Comparison of ENCODE assay signal across 9 mouse cellular contexts in genomic region chr17:8652681-8653262, GRCm38 (mm10).
DNase-seq lines count a peak whose midpoint lies in the region; ATAC-seq and TF ChIP-seq lines count a peak whose summit lies in the region.
"Had no signal": no experiment of that assay in that cellular context is flagged by ENCODE, and none has a peak within 500 bp of the region (broad histone marks: within the 10 kb centered on the region; RNA-seq: fewer than 3 reads in every experiment).

No protein-coding gene starts in this region.

- ATAC-seq in midbrain, postnatal 0 days (ENCODE audit: low FRiP score): no peak
- ATAC-seq in midbrain, embryonic 11.5 days (ENCODE audit: low FRiP score): no peak
- ATAC-seq in intestine, embryonic 15.5 days: peak; percentile 62
- ATAC-seq: Patski had no signal

- H3K9me3 ChIP-seq in midbrain, postnatal 0 days (ENCODE audit: low read length): no peaks in the 10 kb centered on the region
- no peaks in the 10 kb centered on the region for H3K9me3 ChIP-seq in midbrain, embryonic 11.5 days (ENCODE audit: control insufficient read depth, low read length)
- no peaks in the 10 kb centered on the region for H3K9me3 ChIP-seq in intestine, embryonic 15.5 days

- no peak overlapping the region for H3K4me2 ChIP-seq in midbrain, postnatal 0 days (ENCODE audit: low read depth, low read length, poor library complexity, severe bottlenecking)
- H3K4me2 ChIP-seq in midbrain, embryonic 11.5 days: no peak overlapping the region
- H3K4me2 ChIP-seq in intestine, embryonic 15.5 days (replicated peaks): no peak overlapping the region

- no peaks in the 10 kb centered on the region for H3K27me3 ChIP-seq in midbrain, postnatal 0 days (ENCODE audit: insufficient read depth, low read length)
- no peaks in the 10 kb centered on the region for H3K27me3 ChIP-seq in midbrain, embryonic 11.5 days (ENCODE audit: control insufficient read depth, insufficient read depth, low read length)
- H3K27me3 ChIP-seq in intestine, embryonic 15.5 days (replicated peaks): no peaks in the 10 kb centered on the region

- H3K27ac ChIP-seq in midbrain, postnatal 0 days (ENCODE audit: low read depth, low read length): no peak overlapping the region
- no peak overlapping the region for H3K27ac ChIP-seq in midbrain, embryonic 11.5 days (ENCODE audit: low read depth, low read length)
- H3K27ac ChIP-seq in intestine, embryonic 15.5 days: no peak overlapping the region

- 85% methylated on average over 3 of the region's 3 CpGs for WGBS in midbrain, postnatal 0 days
- 88% methylated on average over 3 of the region's 3 CpGs for WGBS in midbrain, embryonic 11.5 days
- 71% methylated on average over 3 of the region's 3 CpGs for WGBS in intestine, embryonic 15.5 days

- peak; percentile 58 to 68 for DNase-seq in adrenal gland, adult (ENCODE audit: inconsistent age in 2 of 2, low spot score in 1 of 2)
- no peak for DNase-seq in adrenal gland, postnatal 4 days (ENCODE audit: low spot score in 2 of 2)
- peak; percentile 57 for DNase-seq in midbrain, postnatal 0 days (ENCODE audit: low spot score)
- DNase-seq in midbrain, embryonic 11.5 days (ENCODE audit: low spot score, missing footprints): no peak
- DNase-seq in skeletal muscle tissue, adult 2 months (ENCODE audit: low read depth, low spot score): peak; percentile 83
- no peak for DNase-seq in spleen, postnatal 36 days (ENCODE audit: low spot score in 2 of 2)
- no peak for DNase-seq in kidney, postnatal 10 days

- no peak for TF ChIP-seq CTCF in midbrain, postnatal 0 days (IDR thresholded peaks at IDR 0.05)

- H3K36me3 ChIP-seq in midbrain, postnatal 0 days (ENCODE audit: insufficient read depth, low read length): no peaks in the 10 kb centered on the region
- no peaks in the 10 kb centered on the region for H3K36me3 ChIP-seq in midbrain, embryonic 11.5 days (ENCODE audit: control insufficient read depth, insufficient read depth, low read length)
- no peaks in the 10 kb centered on the region for H3K36me3 ChIP-seq in intestine, embryonic 15.5 days

- no peak overlapping the region for H3K9ac ChIP-seq in midbrain, postnatal 0 days (replicated peaks; ENCODE audit: low read length, poor library complexity, severe bottlenecking)
- H3K9ac ChIP-seq in midbrain, embryonic 11.5 days (ENCODE audit: low read length): no peak overlapping the region
- H3K9ac ChIP-seq in intestine, embryonic 15.5 days: no peak overlapping the region

- H3K4me3 ChIP-seq in midbrain, postnatal 0 days (ENCODE audit: low read depth, low read length): no peak overlapping the region
- no peak overlapping the region for H3K4me3 ChIP-seq in midbrain, embryonic 11.5 days (ENCODE audit: low read depth, low read length)
- no peak overlapping the region for H3K4me3 ChIP-seq in intestine, embryonic 15.5 days (replicated peaks)

- H3K4me1 ChIP-seq in midbrain, postnatal 0 days (ENCODE audit: insufficient read depth, low read length): no peaks in the 10 kb centered on the region
- H3K4me1 ChIP-seq in midbrain, embryonic 11.5 days (ENCODE audit: control insufficient read depth, insufficient read depth, low read length): no peaks in the 10 kb centered on the region; the same call in 1 of the 2 replicates
- 0 out of 2 replicates have a peak, but pooled peaks cover 3% of the 10 kb centered on the region for H3K4me1 ChIP-seq in intestine, embryonic 15.5 days (replicated peaks)

Comparison
In these comparisons a context has a peak if more than half of its experiments do, and no peak if none do; other contexts are left out.
1. DNase-seq: peak in adrenal gland, adult (2 of 2), midbrain, postnatal 0 days (single experiment) and skeletal muscle tissue, adult 2 months (single experiment); none in adrenal gland, postnatal 4 days (0 of 2), midbrain, embryonic 11.5 days (single experiment), spleen, postnatal 36 days (0 of 2) and kidney, postnatal 10 days (single experiment).